Mouse (Mus musculus) spleen, adult 12 weeks (tissue): ENCODE results near the gene Lrrk1.

ENCODE experiments used
- DNase-seq: peaks from one replicate; pipeline ENCODE4 v3.0.0; 2022; ENCODE audit warnings: low spot score

Lrrk1 gene

DNA sequence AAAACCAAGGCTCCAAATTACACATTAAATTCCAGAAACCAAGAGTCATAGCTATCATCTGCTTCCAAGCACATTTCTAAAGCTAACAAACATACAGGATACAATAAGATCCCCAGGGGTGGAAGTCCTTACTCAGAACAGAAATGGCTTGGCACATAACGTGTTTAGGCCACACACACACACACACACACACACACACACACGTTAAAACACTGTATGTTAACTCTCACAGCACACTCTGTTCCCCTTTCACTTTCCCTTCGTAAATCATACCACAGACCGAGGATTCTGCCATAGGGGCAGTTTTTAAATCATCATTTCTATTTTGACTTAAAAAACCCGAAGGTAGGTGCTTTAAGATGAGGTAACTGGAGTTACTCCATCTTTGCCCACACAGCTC is 3.9 kb downstream of the Lrrk1 start:
- no peak for DNase-seq

DNA sequence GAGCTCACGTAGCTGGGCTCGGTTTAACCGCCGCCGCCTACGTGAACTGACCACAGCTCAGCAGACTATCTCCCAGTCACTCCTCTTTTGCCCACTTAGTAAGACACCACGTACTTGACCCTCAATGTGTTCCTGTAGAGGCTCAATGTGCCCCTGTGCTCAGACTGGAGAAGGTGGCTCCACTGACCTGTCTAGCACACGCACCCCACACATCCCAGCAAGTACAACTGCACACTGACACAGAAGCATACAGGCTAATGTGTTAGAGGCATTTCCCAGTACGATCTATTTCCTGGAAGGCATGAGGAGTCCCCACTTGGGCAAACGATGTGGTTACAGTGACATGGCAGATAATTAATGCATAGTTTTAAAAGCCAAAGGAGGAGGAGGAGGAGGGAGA is 11.6 kb downstream of the Lrrk1 start:
- no peak for DNase-seq

DNA sequence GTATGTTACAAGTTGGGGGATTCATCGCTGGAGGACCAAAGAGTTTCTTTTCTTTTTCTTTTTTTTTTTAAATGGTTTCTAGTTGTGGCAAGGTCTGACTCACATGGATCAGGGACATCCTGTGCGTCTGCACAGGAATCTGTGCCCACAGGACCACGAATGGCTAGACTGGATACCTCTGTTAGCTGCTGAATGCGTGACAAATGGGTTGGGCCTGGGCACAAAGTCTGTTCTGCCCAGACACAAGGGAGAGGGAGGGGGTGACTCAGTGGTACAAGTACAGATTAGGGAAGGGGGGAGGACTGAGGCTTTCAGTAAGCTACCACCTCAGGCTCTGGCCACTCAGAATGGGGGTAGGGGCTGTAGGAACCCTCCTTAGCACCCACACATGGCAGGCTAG is 12.4 kb downstream of the Lrrk1 start:
- no peak for DNase-seq

DNA sequence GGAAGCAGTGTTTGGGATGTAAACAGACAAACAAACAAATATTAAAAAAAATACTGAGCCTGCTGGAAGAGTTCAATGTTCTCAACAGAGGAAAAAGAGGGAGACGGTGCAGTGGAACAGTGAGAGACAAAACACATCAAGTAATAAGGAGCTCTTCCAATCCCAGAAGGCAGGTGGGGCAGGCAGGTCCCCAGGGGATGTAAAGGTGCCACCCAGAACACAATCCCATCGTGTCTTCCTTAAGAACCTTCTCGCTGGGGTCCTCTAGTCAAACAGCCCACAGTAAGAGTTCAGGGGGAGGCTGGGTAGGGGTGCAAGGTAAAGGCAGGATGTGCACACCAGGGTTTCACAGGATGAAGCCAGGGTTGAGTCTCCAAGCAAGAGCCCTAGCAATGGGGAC is 14.8 kb downstream of the Lrrk1 start:
- DNase-seq: no peak

DNA sequence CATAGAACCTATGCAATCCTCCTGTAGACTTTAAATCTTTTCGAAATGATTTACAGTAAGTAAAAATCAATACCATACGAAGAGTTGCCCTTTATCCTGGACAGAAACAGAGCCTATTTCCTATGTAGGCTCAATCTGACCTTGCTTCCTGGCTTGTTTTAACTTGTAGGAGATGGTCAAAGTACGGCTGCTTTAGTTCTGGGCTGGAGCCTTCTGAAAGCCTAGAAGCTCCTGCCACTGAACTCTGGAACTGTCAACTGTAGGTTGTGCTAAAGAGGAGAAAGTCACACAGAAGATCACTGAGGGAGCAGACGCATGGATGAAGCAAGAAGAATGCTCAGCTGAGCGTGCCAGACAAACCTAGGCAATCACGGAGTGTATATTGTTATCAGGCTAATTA is 17.2 kb downstream of the Lrrk1 start:
- no peak for DNase-seq

DNA sequence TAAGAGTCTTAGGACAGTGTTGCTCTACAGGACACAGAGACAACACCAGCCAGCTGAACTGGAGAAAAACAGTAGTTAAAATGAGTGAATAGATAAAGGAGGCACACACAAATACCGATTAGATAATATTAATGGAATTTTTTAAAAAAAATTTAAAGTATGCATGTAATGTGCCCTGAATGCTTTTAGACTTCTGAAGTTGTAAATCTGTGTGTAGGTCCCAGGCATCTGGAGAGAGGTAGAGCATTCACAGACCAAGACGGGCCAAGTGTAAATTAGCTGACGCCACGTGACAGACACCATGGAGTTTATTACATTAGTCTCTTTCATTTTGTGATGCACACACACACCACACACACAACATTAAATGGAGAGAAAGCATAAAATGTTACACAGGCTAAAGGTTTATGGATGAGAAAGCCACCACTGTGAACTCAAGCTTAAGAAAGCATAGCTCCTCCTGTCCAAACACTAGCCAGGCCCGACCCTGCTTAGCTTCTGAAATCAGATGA is 18.2 kb downstream of the Lrrk1 start:
- no peak for DNase-seq

DNA sequence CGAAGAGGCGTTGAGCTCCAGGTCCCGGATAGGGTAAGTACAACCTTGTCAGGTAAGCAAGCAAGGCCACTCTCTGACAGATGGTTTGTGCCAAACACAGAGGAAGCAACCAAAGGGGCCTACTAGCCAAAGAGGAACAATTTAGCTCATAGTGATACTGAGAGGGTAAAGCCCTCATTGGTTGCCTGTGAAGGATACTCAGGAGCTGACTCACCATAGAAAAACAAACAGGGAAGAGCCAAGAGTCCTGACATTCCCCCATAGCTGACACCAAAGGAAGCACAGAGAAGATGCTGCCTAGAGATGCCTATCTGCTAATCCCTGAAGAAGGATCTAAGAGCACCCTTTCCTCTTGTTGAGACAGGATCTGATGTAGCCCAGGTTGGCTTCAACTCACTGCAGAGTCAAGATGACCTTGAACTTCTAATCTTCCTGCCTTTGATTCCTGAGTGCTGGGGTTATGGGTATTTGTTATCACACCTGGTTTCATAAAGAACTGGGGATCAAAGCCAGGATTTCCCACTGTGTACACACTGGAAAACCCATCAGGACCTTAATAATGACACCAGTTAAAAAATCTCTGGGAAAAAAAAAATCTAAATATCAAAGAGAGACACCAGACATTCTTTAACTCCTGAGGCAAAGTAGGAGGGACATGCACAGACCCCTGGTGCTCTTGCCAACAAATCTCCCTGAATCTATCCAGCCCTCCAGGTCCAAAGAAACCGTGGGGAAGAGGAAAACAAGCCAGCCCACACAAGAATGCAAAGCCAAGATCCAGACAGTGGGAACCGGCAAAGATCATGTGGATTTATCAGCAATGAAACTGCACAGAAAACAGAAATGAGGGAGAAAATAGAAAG is 18.8 kb downstream of the Lrrk1 start:
- DNase-seq: no peak

DNA sequence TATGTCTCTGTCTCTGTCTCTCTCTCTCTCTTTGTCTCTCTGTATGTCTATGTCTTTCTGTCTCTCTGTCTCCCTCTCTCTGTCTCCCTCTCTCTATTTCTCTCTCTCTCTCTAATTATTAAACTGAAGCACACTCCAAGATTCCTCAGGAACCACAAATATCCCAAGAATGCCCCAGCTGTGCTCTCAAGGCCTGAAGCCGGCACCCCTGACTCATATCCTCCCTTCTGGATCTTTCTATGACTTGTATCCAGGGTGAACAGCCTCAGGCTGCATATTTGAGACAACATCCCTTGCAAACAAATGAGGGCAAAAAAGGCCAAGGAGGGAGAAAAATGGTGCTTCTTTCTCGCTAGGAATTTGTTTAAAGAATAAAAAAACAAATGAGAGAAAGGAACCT is 22.2 kb downstream of the Lrrk1 start, which contains the start of gene Gm10974:
TSS of gene Gm10974 (plus strand) at position 2 of the 400 bp plus-strand sequence.
- DNase-seq: no peak

DNA sequence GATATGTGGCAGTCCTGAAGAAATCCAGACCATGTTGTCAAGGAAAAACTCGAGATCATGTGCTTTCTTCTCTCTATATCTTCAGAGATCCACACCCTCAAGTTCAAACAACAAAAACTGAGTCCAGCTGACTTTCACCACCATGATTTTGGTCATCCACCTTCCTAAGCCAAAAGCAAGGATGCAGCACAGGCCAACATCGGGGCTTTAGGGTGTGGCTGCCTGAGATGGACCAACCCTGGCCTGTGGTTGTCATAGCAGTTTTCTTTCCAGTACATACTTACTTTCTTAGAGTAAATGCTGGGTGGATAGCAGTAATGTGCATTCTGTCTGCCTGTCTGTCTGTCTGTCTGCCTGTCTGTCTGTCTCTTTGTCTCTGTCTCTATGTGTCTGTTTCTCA is 22.7 kb downstream of the Lrrk1 start:
- no peak for DNase-seq

DNA sequence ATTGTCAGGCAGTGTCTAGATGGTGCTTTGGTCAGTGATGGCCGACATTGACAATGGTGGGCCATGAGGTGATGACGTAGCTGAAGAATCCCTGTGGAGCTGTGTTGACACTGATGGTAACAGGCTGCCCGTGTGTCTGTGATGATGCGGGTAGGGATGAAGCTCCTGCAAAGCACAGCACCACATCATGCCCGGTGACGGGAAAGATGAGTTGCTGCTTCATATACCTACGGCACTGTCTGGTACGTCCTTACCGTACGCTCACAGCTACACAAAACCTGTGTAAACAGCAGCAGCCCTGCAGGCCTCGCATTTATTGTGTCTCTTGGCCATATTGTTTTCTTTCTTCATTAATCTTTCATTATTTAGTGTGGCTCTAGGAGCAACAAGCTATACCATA is 23.7 kb downstream of the Lrrk1 start:
- no peak for DNase-seq

DNA sequence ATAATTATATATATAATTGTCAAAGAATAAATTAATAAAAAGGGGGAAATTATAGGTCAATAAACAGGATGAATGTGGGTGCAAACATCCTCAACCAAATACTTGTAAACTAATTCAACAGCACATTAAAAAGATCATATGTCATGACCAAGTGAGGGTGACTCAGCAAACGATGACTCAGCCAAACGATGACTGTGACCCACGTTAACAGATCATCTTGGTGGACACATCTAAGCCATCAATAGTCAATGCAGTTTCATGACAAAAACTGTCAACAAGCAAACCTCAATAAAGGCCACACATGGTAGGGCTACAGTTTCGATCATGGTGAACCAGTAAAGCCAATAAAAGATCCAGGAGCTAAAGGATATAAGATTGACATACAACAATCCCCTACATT is 29.1 kb downstream of the Lrrk1 start:
- no peak for DNase-seq

DNA sequence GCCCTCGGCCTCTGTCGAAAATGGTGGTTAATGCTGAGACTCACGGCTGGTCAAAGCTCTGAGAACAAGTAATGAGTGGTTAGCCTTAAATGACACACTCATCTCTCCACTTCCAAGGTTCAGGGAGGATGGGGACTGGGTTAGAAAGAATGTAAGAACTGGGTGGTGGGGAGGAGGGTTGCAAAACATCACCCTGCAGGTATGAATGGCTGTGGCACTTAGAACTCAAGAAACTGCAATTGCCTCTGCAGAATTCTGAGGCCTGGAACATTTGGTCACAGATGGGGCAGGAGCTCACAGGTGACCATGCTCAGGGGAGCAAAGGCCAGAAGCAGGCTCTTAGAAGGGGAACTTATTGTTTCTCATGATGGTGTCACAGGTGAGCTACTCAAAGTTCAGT is 29.7 kb downstream of the Lrrk1 start:
- DNase-seq: no peak

DNA sequence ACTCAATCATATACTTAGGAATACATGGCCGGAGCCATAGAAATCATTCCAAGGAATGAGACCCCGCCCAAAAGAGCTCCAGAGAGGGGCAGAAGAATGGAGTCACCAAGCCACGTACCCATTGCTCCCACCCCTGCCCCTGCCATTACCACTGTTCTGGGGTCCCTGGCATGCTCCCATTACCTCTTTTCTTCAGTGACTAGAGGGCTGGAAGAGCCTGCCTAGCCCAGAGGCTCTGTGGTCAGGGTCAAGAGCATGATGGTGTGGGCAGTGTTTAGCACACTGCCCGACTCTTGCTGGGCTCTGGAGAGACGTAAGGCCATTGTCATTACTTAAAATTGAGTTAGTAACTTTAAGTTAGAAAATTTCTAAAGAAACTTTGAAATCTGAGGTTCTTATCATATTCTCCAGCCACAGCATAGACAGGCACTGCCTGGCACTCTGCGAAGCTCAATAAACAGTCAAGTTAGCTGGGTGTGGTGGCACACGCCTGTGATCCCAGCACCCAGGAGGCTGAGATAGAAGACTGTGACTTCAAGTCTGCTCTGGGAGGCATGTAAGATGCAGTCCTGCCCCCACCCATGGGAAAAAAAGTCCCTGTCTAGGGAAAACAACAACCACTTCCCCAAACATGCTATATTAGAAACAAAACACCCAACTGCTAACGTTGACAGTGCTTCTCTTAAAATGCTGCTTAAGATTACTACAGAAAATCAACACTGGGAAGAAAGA is 32.2 kb downstream of the Lrrk1 start:
- no peak for DNase-seq

DNA sequence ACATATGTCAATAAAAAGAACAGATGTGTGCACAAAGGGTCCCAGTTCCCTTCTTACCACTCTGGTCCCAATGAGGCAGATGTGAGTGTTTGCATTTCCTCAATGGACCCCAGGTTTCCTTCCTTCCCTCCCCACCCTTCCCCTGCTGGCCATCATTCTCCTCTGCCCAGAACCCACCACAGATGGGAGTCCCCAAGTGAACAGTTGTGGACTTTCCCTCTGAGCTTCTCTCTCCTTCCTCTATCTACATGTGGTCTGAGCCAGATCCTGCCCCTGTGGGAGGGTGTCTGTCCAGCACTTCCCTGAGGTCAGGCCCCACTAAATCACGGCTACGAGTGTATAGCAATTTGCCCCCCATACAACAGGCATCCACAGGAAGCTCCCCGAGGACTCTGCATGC is 33.2 kb downstream of the Lrrk1 start:
- DNase-seq: no peak

DNA sequence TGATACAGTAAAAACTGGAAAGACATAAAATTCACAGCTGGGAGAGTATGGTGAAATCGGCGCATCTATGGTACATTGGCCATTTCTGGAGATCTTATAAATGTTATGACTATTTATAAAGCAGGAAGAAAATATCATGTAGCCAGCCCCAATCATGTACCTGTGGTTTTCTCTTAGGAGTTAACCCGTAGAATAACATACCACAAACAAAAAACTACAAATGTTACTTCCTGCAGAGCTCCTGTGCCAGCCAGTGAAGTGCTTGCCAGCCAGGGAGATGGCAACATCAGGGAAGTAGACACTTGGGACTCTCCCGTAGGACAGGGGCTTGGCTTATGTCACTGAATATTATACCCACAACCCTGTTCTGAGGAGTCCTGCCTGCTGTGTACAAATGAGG is 37.1 kb downstream of the Lrrk1 start:
- DNase-seq: no peak

DNA sequence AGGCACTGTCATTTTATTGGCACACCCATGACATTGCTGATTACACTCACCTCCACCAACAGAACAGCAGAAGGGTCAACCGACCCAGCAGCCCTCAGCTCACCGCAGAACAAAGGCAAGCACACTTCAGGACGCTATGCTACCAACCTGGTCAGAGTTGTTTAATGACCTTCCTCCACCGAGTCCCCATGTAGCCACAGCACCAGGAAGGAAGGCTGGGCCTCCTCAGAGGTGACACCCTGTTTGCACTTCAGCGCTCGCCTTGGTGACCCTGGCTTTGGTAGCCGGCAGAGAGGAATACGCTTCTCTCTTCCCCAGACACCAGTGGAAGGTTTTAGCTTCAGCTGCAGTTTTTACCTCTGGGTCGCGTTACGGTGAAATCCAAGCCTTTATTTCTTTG is 38.5 kb downstream of the Lrrk1 start:
- no peak for DNase-seq

DNA sequence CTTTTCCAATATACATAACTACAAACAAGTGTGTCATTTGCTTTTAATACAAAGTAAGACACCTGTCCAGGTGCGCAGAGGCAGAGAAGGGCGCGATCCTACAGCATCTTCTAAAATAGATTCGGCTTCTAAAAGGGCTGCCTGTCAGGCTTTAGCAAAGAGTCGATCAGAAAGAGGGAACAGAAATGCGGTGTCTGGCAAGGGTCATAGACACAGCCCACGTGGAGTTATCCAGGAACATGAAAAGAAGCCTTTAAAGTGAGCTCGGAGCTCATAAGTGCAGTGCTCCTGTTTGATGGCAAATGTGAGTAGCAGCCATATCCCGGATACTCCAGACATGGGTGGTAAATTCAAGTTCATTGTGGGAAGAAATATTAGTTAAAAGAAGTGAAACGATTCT is 39.6 kb downstream of the Lrrk1 start:
- no peak for DNase-seq

DNA sequence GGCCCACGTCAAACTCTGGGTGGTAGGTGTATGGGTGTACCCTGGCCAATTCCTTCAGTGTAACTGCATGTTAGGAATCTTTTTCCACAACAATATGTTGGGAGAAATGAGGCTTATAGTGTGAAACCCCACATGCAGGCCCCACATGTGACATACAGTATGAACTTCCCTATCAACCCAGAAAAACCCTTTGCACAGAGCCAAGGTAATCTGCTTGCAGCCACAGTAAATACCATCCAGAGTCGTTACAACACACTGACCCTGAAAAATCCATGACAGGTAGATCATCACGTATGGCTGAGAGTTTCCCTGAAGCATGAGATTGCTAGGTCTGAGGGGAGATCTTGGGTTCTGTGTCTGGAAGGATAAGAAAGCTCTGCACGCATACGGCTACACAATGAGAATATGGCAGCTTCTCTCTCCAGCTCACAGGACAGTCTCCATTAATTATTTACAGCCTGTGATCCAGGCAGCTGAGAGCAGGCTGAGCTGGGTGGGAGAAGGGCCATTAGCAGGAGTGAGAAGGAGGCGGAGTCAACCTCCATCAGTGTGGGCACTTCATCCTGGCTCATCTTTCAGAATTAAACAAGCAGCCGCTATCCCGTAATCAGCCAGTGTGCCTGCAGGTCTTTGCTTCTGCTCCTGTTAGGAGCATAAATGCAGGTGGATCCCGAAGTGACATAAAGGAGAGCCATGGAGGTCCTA is 41.0 kb downstream of the Lrrk1 start:
- no peak for DNase-seq

DNA sequence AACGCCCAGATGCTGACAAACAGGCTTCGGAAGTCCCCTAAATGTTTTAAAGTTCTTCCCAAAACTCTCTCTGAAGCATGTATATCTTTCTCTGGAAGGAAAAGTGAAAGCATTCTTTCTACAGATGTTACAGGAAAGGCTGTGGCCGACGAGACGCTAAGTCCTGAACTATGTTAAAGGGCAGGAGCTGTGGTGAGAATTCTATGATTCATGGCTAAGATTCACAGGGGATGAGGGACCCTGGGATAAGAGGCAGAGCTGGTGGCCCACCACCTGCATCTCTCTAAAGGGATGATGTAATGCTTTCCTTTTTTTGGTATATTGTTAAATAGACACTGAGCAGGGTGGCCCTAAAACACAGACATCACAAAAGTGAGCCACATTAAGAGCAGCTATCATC is 44.8 kb downstream of the Lrrk1 start:
- DNase-seq: no peak

DNA sequence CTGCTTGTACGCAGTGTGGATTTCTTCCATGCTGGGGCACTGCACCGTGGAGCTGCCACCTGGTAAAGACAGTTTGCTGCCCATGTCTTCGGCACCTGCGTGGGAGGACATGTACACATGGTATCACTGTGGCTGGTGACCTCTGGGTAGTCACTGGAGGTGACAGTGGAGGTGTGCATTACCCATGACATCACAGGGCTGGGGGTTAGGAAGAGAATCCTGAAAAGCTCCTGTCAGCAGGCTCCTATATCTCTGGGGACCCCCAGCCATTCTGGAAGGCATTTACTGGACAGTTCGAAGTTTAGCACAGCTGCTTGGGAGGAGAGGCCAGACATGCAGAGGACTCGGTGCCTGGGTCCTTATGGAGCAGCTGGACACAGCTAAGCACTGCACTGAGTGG is 45.3 kb downstream of the Lrrk1 start:
- DNase-seq: no peak

DNA sequence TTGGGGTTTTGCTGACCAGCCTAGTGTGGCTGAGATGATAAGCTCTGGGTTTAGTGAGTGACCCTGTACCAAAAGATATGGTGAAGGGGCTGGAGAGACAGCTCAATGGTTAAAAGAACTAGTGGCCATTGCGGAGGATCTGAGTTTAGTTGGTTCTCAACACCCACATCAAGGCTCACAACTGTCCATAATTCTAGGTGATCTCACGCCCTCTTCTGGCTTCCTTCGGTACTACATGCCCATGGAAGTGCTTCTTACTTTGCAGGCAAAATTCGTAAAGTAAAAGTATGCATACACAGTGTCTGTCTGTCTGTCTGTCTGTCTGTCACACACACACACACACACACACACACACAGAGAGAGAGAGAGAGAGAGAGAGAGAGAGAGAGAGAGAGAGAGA is 45.8 kb downstream of the Lrrk1 start:
- no peak for DNase-seq

DNA sequence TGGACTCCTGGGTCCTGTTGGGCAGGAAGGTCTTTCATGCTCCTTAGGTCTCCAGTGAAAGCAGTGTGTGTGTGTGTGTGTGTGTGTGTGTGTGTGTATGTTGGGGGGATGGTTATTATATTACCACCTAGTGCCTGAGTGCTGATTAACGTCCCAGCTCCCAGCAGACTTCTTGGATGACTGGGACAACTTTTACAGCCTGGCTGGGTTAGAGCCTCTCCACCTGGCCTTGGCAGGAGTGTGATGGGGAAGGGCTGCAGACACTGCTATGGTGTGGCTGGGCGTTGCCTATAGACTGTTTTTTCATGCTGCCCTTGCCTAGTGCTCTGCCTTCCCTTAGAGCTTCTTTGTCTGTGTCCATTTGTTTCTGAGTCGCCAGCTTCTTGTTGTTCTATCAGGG is 48.1 kb downstream of the Lrrk1 start:
- DNase-seq: no peak

DNA sequence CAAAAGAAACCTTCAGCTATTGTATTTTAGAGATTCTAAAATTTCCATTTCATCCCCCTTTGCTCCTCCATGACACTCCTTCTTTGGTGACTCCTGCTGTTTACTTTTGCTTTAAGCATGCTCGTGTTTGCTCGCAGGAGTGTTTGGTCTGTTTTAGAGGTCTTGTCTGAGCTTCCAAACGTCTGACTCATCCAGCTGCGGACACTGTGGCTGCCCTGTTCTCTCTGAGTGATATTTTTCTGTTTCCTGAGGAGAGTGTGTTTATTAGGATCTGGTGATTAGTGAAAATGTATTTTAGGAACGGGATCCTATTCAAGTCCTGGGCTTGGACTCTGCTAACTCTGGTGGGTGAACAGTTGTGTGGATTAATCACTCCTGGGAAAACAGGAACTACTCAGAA is 48.5 kb downstream of the Lrrk1 start:
- no peak for DNase-seq
